Mouse (Mus musculus): ENCODE results near the gene Pole2.

DNA sequence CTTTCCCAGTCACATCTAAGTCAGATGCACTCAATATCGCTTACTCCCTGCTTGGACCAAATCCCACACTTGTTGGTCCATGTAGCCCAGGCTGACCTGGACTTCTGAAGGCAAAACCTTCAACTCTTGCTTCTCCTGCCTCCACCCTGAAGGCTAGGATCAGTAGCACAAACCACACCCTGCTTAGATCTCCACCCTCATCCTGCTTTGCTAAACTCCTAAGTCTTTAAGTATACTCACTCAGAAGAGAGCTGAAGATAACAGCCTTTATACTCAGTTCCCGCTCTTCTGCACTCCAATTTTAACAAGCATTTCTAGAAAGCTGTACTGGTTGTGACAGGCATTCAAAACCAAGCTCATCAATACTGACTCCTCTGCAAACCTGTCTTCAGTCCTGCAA, 70.9 kb downstream of the Pole2 start:
- TF ChIP-seq POLR2A (IDR thresholded peaks at IDR 0.05; ENCODE audit: low read depth, low read length) (no peak), CTCF (IDR thresholded peaks at IDR 0.05; ENCODE audit: extremely low read depth, insufficient read depth, insufficient read length, insufficient replicate concordance) (no peak)
